Mouse (Mus musculus) ES-E14 (cell line): ENCODE data around the gene Dclk3.

ENCODE experiments used
- CHD2 ChIP-seq: IDR thresholded peaks from 2 replicates; pipeline ENCODE4 v1.6.1; 2014; ENCODE audit warnings: mild to moderate bottlenecking, low read depth, low read length, inconsistent platforms
- HCFC1 ChIP-seq: IDR thresholded peaks from 2 replicates; pipeline ENCODE4 v1.6.1; 2012; ENCODE audit warnings: low read length, inconsistent platforms, borderline replicate concordance; ENCODE audit not compliant: insufficient read depth
- MAFK ChIP-seq: IDR thresholded peaks from 2 replicates; pipeline ENCODE4 v1.6.1; 2014; ENCODE audit warnings: mild to moderate bottlenecking, low read depth, low read length, inconsistent platforms; ENCODE audit not compliant: insufficient read depth
- ZC3H11A ChIP-seq: IDR thresholded peaks from 2 replicates; pipeline ENCODE4 v1.6.1; 2012; ENCODE audit warnings: low read depth, mild to moderate bottlenecking, inconsistent platforms, low read length, borderline replicate concordance
- ZNF384 ChIP-seq: IDR thresholded peaks from 2 replicates; pipeline ENCODE4 v1.6.1; 2012; ENCODE audit warnings: low read depth, low read length, inconsistent platforms

- TF ChIP-seq ZC3H11A: peak; percentile 81
- TF ChIP-seq MAFK: no peak
- TF ChIP-seq CHD2: no peak
- no peak for TF ChIP-seq HCFC1
- no peak for TF ChIP-seq ZNF384
Observed at GRCm38 (mm10) chr9:111495561-111495960, 56.7 kb downstream of the Dclk3 start.
